Mouse (Mus musculus) inflammation-experienced regulatory T-cells, adult 16 weeks (primary cell): ENCODE measurements around the gene Proca1. TPM values are rescaled to one million over a fixed set of nuclear protein-coding genes. Genes with fewer than 3 reads are reported as not detected.

ENCODE experiments used
- polyA plus RNA-seq: library from polyadenylated mRNA; unstranded; fragments of 100-300 nt; shearing (Covaris generic); gene quantifications from one replicate; pipeline ENCODE4 v1.2.1, GENCODE M21; 2017

The Proca1 gene
- polyA plus RNA-seq = 0.82 TPM

DNA sequence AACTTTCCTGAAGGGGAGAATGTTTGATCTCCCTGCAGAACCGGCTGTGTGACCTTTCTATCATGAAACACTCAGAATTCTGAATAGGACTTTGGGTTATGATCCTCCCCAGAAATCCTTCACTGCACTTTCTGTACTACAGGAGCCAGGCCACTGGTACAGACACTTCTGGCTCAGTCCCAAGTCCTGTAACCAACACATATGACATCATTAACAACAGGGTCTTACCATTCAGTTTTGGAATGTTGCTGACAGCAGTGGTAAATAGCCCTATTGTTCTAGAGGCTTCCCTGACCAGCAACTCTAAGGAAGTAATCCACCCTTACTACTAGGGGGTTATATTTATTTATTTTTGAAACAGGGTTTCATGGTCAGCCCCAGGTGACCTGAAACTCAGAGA is at the start of gene Proca1:
Gene Proca1, plus strand, starts transcription at position 280 of the 400 bp plus-strand sequence.

GRCm38 (mm10) chr11:78164924-78165760 is 28.1 kb upstream of the Proca1 start, which contains the start of gene Traf4:
TSS of gene Traf4 (minus strand) at chr11:78165589.

GRCm38 (mm10) chr11:78176402-78176862 is 16.8 kb upstream of the Proca1 start, which contains the start of the genes Nek8 and Tlcd1:
TSS of gene Nek8 (minus strand) at chr11:78176675.
TSS of gene Tlcd1 (plus strand) at chr11:78176711.

GRCm38 (mm10) chr11:78182961-78183844 is 10.0 kb upstream of the Proca1 start, which contains the start of gene Rpl23a:
TSS of gene Rpl23a (minus strand) at chr11:78183584.

GRCm38 (mm10) chr11:78188331-78189233 is 4.6 kb upstream of the Proca1 start, which contains the start of gene Rab34:
TSS of gene Rab34 (plus strand) at chr11:78188430.

GRCm38 (mm10) chr11:78245627-78246317 is 52.6 kb downstream of the Proca1 start, which contains the start of the genes Sdf2 and Supt6:
TSS of gene Sdf2 (plus strand) at chr11:78245746.
TSS of gene Supt6 (minus strand) at chr11:78245987.

Other genes starting within 250 kb of the Proca1 start
- 29.9 TPM for gene Phf12, start 210.6 kb upstream of the Proca1 start, polyA plus RNA-seq
- gene Dhrs13, start 161.1 kb upstream of the Proca1 start, polyA plus RNA-seq = 1.5 TPM
- gene Flot2, start 155.5 kb upstream of the Proca1 start, polyA plus RNA-seq = 34.0 TPM
- gene Eral1, start 113.0 kb upstream of the Proca1 start, polyA plus RNA-seq = 40.5 TPM
- 28.8 TPM for gene Fam222b, start 98.7 kb upstream of the Proca1 start, polyA plus RNA-seq
- gene Traf4, start 27.8 kb upstream of the Proca1 start, polyA plus RNA-seq = 6.3 TPM
- 14.2 TPM for gene Nek8, start 16.7 kb upstream of the Proca1 start, polyA plus RNA-seq
- gene Tlcd1, start 16.7 kb upstream of the Proca1 start, polyA plus RNA-seq = 4.6 TPM
- 1,229 TPM for gene Rpl23a, start 9.8 kb upstream of the Proca1 start, polyA plus RNA-seq
- 0.80 TPM for gene Rab34, start 5.0 kb upstream of the Proca1 start, polyA plus RNA-seq
- 100 TPM for gene Sdf2, start 52.4 kb downstream of the Proca1 start, polyA plus RNA-seq
- 62.3 TPM for gene Supt6, start 52.6 kb downstream of the Proca1 start, polyA plus RNA-seq
- 91.3 TPM for gene 2610507B11Rik, start 68.4 kb downstream of the Proca1 start, polyA plus RNA-seq
- gene BC030499, start 97.4 kb downstream of the Proca1 start, polyA plus RNA-seq = 0.30 TPM
- gene Spag5, start 108.1 kb downstream of the Proca1 start, polyA plus RNA-seq = 2.6 TPM
- 13.5 TPM for gene Aldoc, start 129.6 kb downstream of the Proca1 start, polyA plus RNA-seq
- 148 TPM for gene Pigs, start 135.0 kb downstream of the Proca1 start, polyA plus RNA-seq
- 33.6 TPM for gene Unc119, start 150.1 kb downstream of the Proca1 start, polyA plus RNA-seq
- gene Foxn1, start 193.2 kb downstream of the Proca1 start, polyA plus RNA-seq = not detected
- not detected for gene Slc13a2, start 228.8 kb downstream of the Proca1 start, polyA plus RNA-seq